Mouse (Mus musculus) cerebellum, adult 11 months (tissue): ENCODE measurements around the gene Zfp980.
"Not testable (repeated sequence)": the region's sequence is repeated elsewhere in the genome, so short reads cannot be mapped to it uniquely, and the experiment has no call there.

ENCODE experiments used
- DNase-seq: peaks from one replicate; pipeline ENCODE4 v3.0.0; 2022

The Zfp980 gene

DNA sequence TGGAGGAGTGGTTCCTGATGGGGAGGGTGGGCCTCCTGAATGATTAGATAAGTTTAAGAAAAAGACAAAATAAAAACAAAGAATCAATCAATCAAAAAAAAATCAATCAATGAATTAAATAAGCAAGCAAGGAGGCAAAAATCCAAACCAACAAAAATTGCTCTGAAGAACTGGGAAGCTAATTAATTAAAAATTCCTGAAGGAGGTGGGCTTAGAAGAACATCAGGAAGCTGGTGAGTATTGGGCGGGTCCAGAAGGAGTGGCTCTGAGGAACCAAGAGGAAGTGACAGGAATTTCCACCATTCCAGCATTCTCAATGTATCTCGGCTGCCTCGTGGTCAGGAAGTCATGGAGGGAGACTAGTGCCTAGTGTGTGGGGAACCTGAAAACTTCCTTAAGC is at the start of gene Zfp980:
TSS of gene Zfp980 (plus strand) at position 301 of the 400 bp plus-strand sequence.
- DNase-seq = not testable (repeated sequence)

DNA sequence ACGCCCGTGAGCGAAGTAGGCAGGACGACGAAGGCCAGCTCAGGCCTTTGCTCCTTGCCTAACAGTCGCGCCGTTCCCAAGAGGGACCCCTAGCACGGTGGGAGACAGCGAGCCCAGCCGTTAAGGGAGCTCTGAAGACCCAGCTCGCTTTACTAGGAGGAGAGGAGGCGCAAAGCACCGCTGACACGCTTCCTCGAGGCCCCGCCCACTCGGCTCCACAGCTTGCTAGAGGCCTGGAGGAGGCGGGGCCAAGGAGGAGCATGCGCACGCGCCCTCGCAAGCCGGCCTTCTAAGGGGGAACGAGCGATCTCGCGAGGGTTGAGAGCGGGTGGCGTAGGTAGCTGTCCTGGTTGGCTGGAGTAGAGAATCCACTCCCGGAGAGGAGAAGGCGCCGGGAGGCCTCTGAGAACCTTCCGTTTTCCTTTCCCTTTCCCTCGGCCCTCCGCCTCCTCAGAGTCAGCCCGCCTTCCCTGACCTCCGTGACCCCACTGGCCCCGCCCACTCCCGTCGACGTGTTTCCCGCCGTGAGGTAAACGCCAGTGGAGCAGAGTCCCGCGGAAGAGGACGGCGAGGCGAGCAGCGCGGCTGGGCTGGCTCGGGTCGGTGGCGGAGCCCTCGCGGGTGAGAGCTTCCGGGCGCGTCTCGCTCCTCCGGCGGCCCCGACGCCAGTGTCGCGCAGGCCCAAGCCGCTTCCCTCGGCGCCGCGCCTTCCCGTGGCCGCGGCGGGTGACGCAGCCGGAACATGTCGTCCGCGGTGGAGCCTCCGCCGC is 29.9 kb upstream of the Zfp980 start:
- DNase-seq = not testable (repeated sequence)

DNA sequence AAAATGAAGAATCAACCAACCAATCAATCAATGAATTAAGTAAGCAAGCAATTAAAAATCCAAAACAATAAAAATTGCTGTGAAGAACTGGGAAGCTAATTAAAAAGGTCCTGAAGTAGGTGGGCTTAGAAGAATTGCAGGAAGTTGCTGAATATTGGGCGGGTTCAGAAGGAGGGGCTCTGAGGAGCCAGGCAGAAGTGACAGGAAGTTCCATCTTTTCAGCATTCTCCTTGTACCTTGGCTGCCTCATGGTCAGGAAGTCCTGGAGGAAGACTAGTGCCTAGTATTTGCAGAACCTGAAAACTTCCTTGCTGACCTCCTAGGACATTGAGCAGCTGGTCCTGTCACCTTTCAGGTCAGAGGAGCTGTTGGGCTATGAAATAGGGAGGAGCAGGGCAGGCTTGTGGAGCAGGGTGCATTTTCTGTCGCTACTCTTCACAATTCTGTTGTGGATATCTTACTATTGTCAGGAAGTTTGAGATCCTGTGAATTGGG is 3.8 kb downstream of the Zfp980 start:
- DNase-seq = not testable (repeated sequence)

- not testable (repeated sequence) for DNase-seq
Observed at GRCm38 (mm10) chr4:145680217-145680616, 9.7 kb downstream of the Zfp980 start.

DNA sequence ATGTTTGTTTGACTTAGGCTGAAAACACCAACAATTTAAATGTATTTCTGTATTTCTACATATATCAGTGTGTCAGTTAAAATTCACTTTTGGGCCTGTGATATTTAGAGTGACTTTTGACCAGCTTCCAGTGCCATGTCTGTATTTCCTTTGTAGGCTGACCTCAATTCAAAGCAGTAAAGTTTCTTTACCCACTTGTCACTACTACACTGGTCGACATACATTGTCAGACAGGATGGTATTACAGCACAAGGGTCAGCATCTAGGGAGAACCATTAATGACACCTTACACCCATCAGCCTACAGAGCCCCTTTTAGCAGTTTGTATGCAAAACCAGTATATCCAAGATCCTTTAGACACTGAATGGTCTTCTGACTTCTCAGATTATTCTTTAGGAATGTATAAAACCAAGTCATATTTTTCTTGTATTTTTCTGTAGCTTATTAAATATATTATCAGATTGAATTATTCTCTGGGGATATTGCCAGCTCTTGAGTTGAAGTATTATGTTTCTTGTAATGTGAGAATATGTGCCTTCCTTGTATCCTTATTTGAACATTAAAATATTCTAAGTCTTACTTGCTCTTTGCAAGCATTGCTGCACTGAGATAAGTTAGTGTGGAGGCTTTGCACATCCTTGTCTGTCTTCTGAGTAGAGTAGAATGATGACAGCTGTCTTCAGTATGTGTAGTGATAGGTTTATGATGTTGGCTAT is 10.3 kb downstream of the Zfp980 start:
- DNase-seq = not testable (repeated sequence)

- DNase-seq = not testable (repeated sequence)
Observed at GRCm38 (mm10) chr4:145682021-145682420, 11.5 kb downstream of the Zfp980 start.

GRCm38 (mm10) chr4:145683024-145683766 is 12.7 kb downstream of the Zfp980 start:
- DNase-seq = not testable (repeated sequence)

DNA sequence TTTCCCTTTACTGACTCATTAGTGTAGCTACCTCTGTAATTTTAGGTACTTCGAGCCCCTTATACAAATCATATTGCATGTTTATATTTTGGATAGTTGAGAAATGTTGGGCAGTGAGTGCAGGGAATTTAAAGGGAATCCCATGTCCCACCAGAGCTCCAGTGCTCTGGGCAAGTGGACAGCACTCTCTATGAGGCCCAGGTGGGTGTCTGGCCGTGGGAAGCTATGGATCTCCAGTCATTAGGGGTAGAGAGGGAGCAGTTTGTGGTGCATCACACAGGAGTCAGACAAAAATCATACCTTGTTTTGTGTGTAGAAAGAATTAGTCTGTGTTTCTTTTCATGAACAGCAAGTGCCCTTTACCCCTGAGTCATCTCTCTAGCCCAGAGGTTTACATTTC is 15.6 kb downstream of the Zfp980 start:
- not testable (repeated sequence) for DNase-seq

DNA sequence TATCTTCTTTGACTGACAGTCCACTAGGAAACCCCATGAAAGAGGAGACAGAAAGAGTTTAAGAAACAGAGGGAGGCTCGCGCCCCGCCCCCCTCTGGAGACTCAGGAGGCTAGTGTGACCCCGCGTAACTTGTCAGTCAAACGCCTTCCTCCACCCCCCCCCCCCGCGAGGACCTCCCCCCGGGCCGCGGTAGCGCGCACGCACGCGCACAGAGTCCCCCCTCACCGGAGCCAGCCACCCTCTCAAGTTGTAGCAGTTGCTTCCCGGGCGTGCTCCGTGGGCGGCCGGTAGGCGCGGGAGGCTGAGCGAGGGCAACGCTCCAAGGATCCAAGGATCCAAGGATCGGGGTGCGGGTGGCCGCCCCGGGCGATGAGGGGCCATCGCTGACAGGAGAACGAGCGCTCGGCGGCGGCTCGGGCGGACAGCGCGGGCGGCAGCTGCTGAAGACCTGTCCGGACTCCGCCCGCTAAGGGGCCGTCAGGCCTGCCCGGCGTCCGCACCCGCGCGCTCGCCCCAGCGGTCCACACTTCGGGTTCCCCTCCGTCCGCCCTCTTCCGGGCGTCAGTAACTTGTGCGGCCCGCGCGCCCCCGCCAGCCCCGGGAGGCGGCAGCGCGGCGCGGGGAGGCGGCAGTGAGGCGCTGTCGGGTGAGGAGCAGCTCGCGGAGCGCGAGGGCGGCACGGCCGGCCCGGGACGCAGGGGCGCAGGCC is 74.6 kb downstream of the Zfp980 start:
- not testable (repeated sequence) for DNase-seq

GRCm38 (mm10) chr4:145745645-145745991 is 75.1 kb downstream of the Zfp980 start:
- not testable (repeated sequence) for DNase-seq
